8 mouse cellular contexts compared by ENCODE assay signal in the genomic region with DNA sequence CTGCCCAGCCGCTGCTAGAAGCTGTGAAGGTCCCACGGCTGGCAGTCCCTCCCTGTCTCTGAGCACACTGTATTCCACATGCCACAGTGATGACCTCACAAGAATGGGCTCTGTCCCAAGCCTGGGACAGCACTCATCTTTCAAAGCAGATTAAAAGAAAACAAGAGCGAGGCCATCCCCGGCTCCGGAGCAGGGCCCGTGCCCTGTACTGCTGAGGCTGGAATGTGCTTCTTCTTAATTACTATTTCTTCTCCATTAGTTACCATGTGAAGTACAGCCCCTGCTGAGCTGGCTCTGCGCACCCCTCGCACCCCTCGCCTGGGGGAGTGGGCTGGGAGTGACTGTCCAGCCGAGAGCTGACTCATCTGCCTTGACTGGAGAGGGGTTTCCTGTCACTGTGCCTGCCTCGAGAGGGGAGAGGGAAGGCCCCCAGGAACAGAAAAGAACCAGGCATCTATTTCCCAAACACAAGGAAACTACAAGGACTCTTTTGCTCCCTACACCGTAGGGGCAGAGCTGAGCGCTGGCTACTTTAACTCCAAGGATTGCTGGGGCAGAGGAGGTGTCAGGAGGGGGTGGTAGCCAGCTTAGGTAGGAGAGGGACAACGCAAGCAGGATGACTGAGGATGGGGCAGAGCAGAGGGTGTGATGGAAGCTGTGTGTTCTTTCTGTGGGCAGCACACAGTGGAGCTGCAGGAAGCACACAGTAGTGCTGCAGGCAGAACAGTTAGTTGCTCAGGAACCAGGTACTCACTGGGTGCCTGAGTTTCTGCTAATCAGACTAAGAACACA.
DNase-seq lines count a peak whose midpoint lies in the region; ATAC-seq lines count a peak whose summit lies in the region.

No protein-coding gene starts in this region.

- 22% methylated on average over 14 of the region's 14 CpGs for WGBS in liver, embryonic 12.5 days (ENCODE audit: insufficient replicate concordance)
- 3% methylated on average over 14 of the region's 14 CpGs for WGBS in forebrain, embryonic 16.5 days
- WGBS in hindbrain, embryonic 15.5 days = 7% methylated on average over 14 of the region's 14 CpGs
- 17% methylated on average over 14 of the region's 14 CpGs for WGBS in stomach, embryonic 15.5 days

- H3K27ac ChIP-seq in liver, embryonic 12.5 days = no peak overlapping the region; the same call in 1 of the 2 replicates
- no peak overlapping the region for H3K27ac ChIP-seq in forebrain, embryonic 16.5 days (ENCODE audit: low read length)
- no peak overlapping the region for H3K27ac ChIP-seq in hindbrain, embryonic 15.5 days (replicated peaks)
- H3K27ac ChIP-seq in stomach, embryonic 15.5 days = peak overlapping the region; percentile 71

- H3K9me3 ChIP-seq in liver, embryonic 12.5 days (replicated peaks) = no peaks in the 10 kb centered on the region
- H3K9me3 ChIP-seq in forebrain, embryonic 16.5 days (ENCODE audit: control insufficient read depth, low read length) = no peaks in the 10 kb centered on the region
- no peaks in the 10 kb centered on the region for H3K9me3 ChIP-seq in hindbrain, embryonic 15.5 days
- no peaks in the 10 kb centered on the region for H3K9me3 ChIP-seq in stomach, embryonic 15.5 days

- ATAC-seq in liver, embryonic 12.5 days = no peak
- peak; percentile 47 for ATAC-seq in forebrain, embryonic 16.5 days
- peak; percentile 49; the same call in 1 of the 2 replicates for ATAC-seq in hindbrain, embryonic 15.5 days (ENCODE audit: low FRiP score, low read depth)
- ATAC-seq in stomach, embryonic 15.5 days (ENCODE audit: insufficient read depth, low FRiP score, low read depth) = peak; percentile 71

- peaks cover 4% of the 10 kb centered on the region; the same call in 1 of the 2 replicates for H3K4me1 ChIP-seq in liver, embryonic 12.5 days
- peaks cover 13% of the 10 kb centered on the region for H3K4me1 ChIP-seq in forebrain, embryonic 16.5 days (replicated peaks; ENCODE audit: control insufficient read depth, insufficient read depth, low read length)
- peaks cover 17% of the 10 kb centered on the region for H3K4me1 ChIP-seq in hindbrain, embryonic 15.5 days (replicated peaks)
- H3K4me1 ChIP-seq in stomach, embryonic 15.5 days = peaks cover 19% of the 10 kb centered on the region

- no peaks in the 10 kb centered on the region for H3K36me3 ChIP-seq in liver, embryonic 12.5 days
- no peaks in the 10 kb centered on the region for H3K36me3 ChIP-seq in forebrain, embryonic 16.5 days (ENCODE audit: control insufficient read depth, insufficient read depth)
- H3K36me3 ChIP-seq in hindbrain, embryonic 15.5 days = no peaks in the 10 kb centered on the region
- no peaks in the 10 kb centered on the region for H3K36me3 ChIP-seq in stomach, embryonic 15.5 days

- H3K4me3 ChIP-seq in liver, embryonic 12.5 days = no peak overlapping the region
- no peak overlapping the region for H3K4me3 ChIP-seq in forebrain, embryonic 16.5 days (replicated peaks; ENCODE audit: low read length)
- no peak overlapping the region for H3K4me3 ChIP-seq in hindbrain, embryonic 15.5 days
- H3K4me3 ChIP-seq in stomach, embryonic 15.5 days (replicated peaks) = no peak overlapping the region

- H3K9ac ChIP-seq in liver, embryonic 12.5 days = no peak overlapping the region
- 0 out of 2 replicates have a peak overlapping the region, but pooled peaks have one; percentile 13 for H3K9ac ChIP-seq in forebrain, embryonic 16.5 days (replicated peaks; ENCODE audit: low read depth, low read length)
- no peak overlapping the region for H3K9ac ChIP-seq in hindbrain, embryonic 15.5 days
- H3K9ac ChIP-seq in stomach, embryonic 15.5 days = no peak overlapping the region

- no peak overlapping the region for H3K4me2 ChIP-seq in liver, embryonic 12.5 days
- no peak overlapping the region for H3K4me2 ChIP-seq in forebrain, embryonic 16.5 days (ENCODE audit: low read length)
- H3K4me2 ChIP-seq in hindbrain, embryonic 15.5 days = peak overlapping the region; percentile 16; the same call in 1 of the 2 replicates
- H3K4me2 ChIP-seq in stomach, embryonic 15.5 days = peak overlapping the region; percentile 33

- peaks cover 11% of the 10 kb centered on the region for H3K27me3 ChIP-seq in liver, embryonic 12.5 days (replicated peaks)
- H3K27me3 ChIP-seq in forebrain, embryonic 16.5 days (replicated peaks; ENCODE audit: control insufficient read depth, insufficient read depth, low read length) = no peaks in the 10 kb centered on the region
- no peaks in the 10 kb centered on the region for H3K27me3 ChIP-seq in hindbrain, embryonic 15.5 days
- H3K27me3 ChIP-seq in stomach, embryonic 15.5 days (replicated peaks) = no peaks in the 10 kb centered on the region

- DNase-seq in liver = peak; percentile 21
- peak; percentile 39 to 45 for DNase-seq in lung, adult 18-20 months
- no peak for DNase-seq in thymus, postnatal 4 days
- DNase-seq in urinary bladder, postnatal 10 days (ENCODE audit: low spot score) = no peak

Comparison
In these comparisons a context has a peak if more than half of its experiments do, and no peak if none do; other contexts are left out.
1. DNase-seq: peak in liver (single experiment) and lung, adult 18-20 months (2 of 2); none in thymus, postnatal 4 days (single experiment) and urinary bladder, postnatal 10 days (single experiment).
2. H3K4me2 ChIP-seq: peak in hindbrain, embryonic 15.5 days (single experiment) and stomach, embryonic 15.5 days (single experiment); none in liver, embryonic 12.5 days (single experiment) and forebrain, embryonic 16.5 days (single experiment).